Mouse (Mus musculus) megakaryocyte progenitor cell, adult 5-6 weeks (primary cell): ENCODE measurements around the gene Amz2. TPM values are rescaled to one million over a fixed set of nuclear protein-coding genes. Genes with fewer than 3 reads are reported as not detected.

Source experiments
- ATAC-seq: replicated peaks from 2 replicates; pipeline ENCODE4 v1.8.0; 2016; ENCODE audit warnings: mild to moderate bottlenecking, moderate TSS enrichment, inconsistent platforms; ENCODE audit not compliant: poor library complexity
- total RNA-seq, 2 experiments: library from RNA; stranded (forward) in 1 of 2; stranded (reverse) in 1 of 2; fragments of 157-497, 149-512 nt in 1 of 2; fragments of 200-1000 nt in 1 of 2; gene quantifications; 2 replicates each; pipeline versions ENCODE4 v1.2.3 to v1.2.4; 2015 to 2017

Amz2 gene
- total RNA-seq, 2 experiments from 2014 or later: 37.6 to 51.8 TPM

GRCm38 (mm10) chr11:109489763-109490162 lies 64.0 kb downstream of the Amz2 start:
- ATAC-seq: no peak

- ATAC-seq: no peak
These were observed 66.1 kb downstream of the Amz2 start for GRCm38 (mm10) chr11:109491844-109492243.

- ATAC-seq: peak; percentile 41
These were observed 67.2 kb downstream of the Amz2 start for GRCm38 (mm10) chr11:109492847-109493464.

GRCm38 (mm10) chr11:109494890-109495770 lies 69.4 kb downstream of the Amz2 start:
- no peak for ATAC-seq

- ATAC-seq: peak; percentile 51
These were observed 70.2 kb downstream of the Amz2 start for GRCm38 (mm10) chr11:109495771-109496474.

- no peak for ATAC-seq
These were observed 70.8 kb downstream of the Amz2 start for GRCm38 (mm10) chr11:109496475-109496993.

GRCm38 (mm10) chr11:109496996-109497714 lies 71.4 kb downstream of the Amz2 start:
- peak; percentile 21; the same call in 1 of the 2 replicates for ATAC-seq

GRCm38 (mm10) chr11:109497990-109498389 lies 72.2 kb downstream of the Amz2 start:
- no peak for ATAC-seq

GRCm38 (mm10) chr11:109500206-109500605 lies 74.5 kb downstream of the Amz2 start:
- no peak for ATAC-seq

Other genes with a start within 250 kb of the Amz2 start
- gene Rgs9, start 127.8 kb upstream of the Amz2 start, total RNA-seq (2015): 0.77 TPM in 1 of 2 replicates, not detected in the other
- gene Rgs9, start 127.8 kb upstream of the Amz2 start, total RNA-seq (2017): 0.07 TPM in 1 of 2 replicates, not detected in the other
- 50.4 and 59.9 TPM in 2 replicates for gene Gna13, start 63.1 kb upstream of the Amz2 start, total RNA-seq (2015)
- gene Gna13, start 63.1 kb upstream of the Amz2 start, total RNA-seq (2017): 36.3 and 42.8 TPM in 2 replicates
- gene 9930022D16Rik, start 12.0 kb upstream of the Amz2 start, total RNA-seq (2015): not detected in 2 replicates
- not detected in 2 replicates for gene 9930022D16Rik, start 12.0 kb upstream of the Amz2 start, total RNA-seq (2017)
- gene Arsg, start 47.4 kb downstream of the Amz2 start, total RNA-seq (2015): 2.0 and 2.9 TPM in 2 replicates
- 1.5 and 1.9 TPM in 2 replicates for gene Arsg, start 47.4 kb downstream of the Amz2 start, total RNA-seq (2017)
- gene Slc16a6, start 47.7 kb downstream of the Amz2 start, total RNA-seq (2015): 40.0 and 41.6 TPM in 2 replicates
- gene Slc16a6, start 47.7 kb downstream of the Amz2 start, total RNA-seq (2017): 12.6 and 21.3 TPM in 2 replicates
- gene Wipi1, start 186.0 kb downstream of the Amz2 start, total RNA-seq (2015): 7.4 and 8.8 TPM in 2 replicates
- 6.4 and 6.9 TPM in 2 replicates for gene Wipi1, start 186.0 kb downstream of the Amz2 start, total RNA-seq (2017)
- 94.1 and 104 TPM in 2 replicates for gene Prkar1a, start 223.5 kb downstream of the Amz2 start, total RNA-seq (2015)
- 59.8 and 77.3 TPM in 2 replicates for gene Prkar1a, start 223.5 kb downstream of the Amz2 start, total RNA-seq (2017)